Mouse (Mus musculus) left cerebral cortex, postnatal 14 days (tissue): ENCODE measurements around the gene Ldhb. TPM values are rescaled to one million over a fixed set of nuclear protein-coding genes. Genes with fewer than 3 reads are reported as not detected.
A peak's percentile ranks its signal among the peaks of the same experiment; 100 is the strongest.

ENCODE experiments used
- DNase-seq, 2 experiments: peaks; one replicate each; pipeline ENCODE4 v3.0.0; 2021 to 2022; ENCODE audit warnings: low spot score in 2 of 2, mixed read lengths in 1 of 2
- intact Hi-C: fragments of 180-260 bp; cut with DNase I; formaldehyde crosslinking; loops from one replicate; pipeline ENCODE4 v1.15.1; 2025
- long read RNA-seq, 2 experiments: library from polyadenylated mRNA; stranded (forward); transcript quantifications; one replicate each; pipeline ENCODE4 v2.0.0; 2021
- total RNA-seq, 2 experiments: library from RNA; stranded (reverse); gene quantifications; 2 replicates each; pipeline ENCODE4 v1.2.3; 2021

The Ldhb gene
- 100 to 1,000 TPM; 689 to 743 TPM for total RNA-seq
- long read RNA-seq, experiment 1, transcript Ldhb-201 (8 exons, 1,304 nt) = major isoform, 895 of 946 reads
- long read RNA-seq, experiment 1, partial matches to known transcripts = 14 of 946 reads
- long read RNA-seq, experiment 1, other reads (novel, unspliced or antisense) = 37 of 946 reads
- long read RNA-seq, experiment 2, transcript Ldhb-201 (8 exons, 1,304 nt) = major isoform, 671 of 722 reads
- long read RNA-seq, experiment 2, partial matches to known transcripts = 23 of 722 reads
- long read RNA-seq, experiment 2, other reads (novel, unspliced or antisense) = 28 of 722 reads

DNA sequence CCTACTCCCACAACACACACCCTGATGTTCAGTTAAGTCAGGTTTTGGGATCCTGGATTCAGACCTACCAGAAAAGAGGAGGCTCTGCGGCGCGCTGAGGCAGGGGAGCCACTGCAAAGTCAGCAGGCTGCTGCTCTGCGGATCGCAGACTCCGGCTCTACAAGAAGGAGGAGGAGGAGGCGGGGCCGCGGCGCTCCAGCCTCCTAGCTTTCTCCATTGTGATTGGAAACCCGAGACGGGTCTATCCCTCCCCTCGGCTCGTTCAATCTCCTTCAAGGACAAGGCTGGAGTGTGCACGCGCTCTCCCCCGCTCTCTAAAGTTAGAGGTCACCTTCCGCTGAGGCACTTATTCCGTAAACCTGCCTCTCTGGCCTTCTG is at the start of gene Ldhb:
Gene Ldhb (minus strand): TSS at position 173 of the 378 bp plus-strand sequence.
- intact Hi-C loops = loop anchor here (5.0 kb wide), 1 partner anchor 120 kb away; the partner anchor contains the start of genes Golt1b and Recql
- DNase-seq = peak; percentile 95

- no peak for DNase-seq
- intact Hi-C loops = no loop called here
Observed at GRCm38 (mm10) chr6:142555988-142556387, 48.2 kb upstream of the Ldhb start.

DNA sequence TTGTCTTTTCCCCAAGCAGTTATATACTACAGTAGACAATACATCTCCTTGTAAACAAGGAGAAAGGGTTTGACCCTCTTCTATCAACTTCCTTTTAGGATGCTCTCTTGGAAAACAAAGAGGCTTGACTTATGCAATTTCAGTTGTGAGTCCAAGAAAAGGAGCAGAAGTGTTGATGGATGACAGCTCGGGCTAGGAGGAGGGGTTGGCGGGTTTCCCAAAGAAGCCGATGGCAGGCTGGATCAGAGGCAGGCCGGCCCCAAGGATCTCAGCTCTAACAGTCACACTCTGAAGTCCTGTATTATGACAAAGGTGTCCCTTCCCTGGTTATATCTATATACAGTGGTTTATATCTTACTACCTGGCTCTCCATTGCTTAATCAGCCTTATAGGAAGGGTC is 43.7 kb upstream of the Ldhb start:
- intact Hi-C loops = no loop called here
- no peak for DNase-seq

DNA sequence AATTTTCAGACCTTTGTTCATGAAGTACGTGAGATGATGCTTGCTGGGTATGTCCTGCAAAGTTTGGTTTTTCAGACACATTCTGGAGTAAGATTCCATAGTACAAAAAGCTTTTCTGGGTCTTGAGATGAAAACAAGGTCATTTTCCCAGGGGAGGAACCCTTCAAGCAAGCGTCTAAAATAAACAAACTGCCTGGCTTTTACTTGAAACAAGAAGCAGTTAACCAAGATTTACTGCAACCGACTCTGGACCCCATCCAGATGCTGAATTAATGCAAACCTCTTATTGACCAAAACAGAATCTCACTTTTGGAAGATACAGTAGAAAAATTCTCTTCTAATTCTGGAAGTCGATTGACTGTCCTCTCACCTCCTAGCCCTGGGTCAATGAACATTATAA is 43.1 kb upstream of the Ldhb start:
- intact Hi-C loops = no loop called here
- no peak for DNase-seq

- DNase-seq = no peak
- intact Hi-C loops = no loop called here
Observed at GRCm38 (mm10) chr6:142548377-142548776, 40.6 kb upstream of the Ldhb start.

DNA sequence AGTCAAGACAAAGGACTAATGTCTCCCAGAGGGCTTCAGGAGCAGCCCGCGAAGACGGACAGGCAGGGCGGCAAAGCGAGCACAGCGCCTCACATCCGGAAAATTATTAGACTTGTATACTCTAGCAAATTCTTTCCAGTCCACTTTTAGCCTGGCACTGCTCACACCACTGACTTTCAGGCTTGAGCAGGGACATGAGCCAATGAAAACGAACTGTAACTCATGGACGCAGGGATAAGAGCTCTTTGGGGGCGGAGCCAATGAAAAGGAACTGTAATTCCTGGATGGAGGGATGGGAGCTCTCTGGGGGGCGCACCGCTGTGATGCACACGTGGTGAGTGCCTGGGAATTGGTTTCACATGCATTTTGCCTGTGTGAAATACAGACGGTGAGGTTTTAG is 37.4 kb upstream of the Ldhb start:
- intact Hi-C loops = no loop called here
- no peak for DNase-seq

- intact Hi-C loops = no loop called here
- no peak for DNase-seq
Observed at GRCm38 (mm10) chr6:142543648-142544047, 35.9 kb upstream of the Ldhb start.

GRCm38 (mm10) chr6:142542800-142543175 is 35.0 kb upstream of the Ldhb start:
- intact Hi-C loops = no loop called here

DNA sequence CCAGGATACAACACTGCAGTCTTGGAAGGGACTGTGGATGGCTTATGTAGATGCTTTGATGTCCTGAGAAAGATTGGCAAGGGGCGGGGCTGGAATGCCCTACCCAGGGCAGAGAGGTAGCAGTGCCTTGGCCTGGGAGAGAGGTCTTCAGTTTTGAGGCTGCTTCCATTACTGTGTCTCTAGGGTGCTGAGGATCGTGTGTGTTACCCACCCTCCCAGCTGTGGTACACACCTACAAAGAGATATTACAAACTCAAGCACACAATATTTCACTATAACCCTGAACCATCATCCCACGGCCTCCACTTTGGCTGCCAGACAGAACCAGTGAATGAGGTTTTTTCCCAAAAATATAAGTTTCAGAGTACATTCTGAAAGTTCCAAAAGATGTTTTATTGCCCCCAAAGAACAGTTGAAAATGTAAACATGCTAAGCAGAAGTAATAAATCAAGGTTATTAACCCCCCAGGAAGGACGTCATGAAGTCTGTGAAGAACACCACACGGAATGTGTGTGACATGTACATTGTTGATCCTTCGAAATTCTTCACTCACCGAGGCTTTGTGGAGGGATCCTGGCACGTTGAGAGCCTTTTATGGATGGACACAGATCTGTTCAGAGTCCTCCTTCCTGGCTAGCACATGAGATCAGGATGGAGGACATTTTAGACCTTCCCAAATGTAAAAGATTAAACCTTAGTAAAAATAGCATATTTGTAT is 34.5 kb upstream of the Ldhb start:
- DNase-seq = no peak
- intact Hi-C loops = no loop called here

More at GRCm38 (mm10) chr6:142542800-142543175, 35.0 kb upstream of the Ldhb start:
- no peak for DNase-seq

DNA sequence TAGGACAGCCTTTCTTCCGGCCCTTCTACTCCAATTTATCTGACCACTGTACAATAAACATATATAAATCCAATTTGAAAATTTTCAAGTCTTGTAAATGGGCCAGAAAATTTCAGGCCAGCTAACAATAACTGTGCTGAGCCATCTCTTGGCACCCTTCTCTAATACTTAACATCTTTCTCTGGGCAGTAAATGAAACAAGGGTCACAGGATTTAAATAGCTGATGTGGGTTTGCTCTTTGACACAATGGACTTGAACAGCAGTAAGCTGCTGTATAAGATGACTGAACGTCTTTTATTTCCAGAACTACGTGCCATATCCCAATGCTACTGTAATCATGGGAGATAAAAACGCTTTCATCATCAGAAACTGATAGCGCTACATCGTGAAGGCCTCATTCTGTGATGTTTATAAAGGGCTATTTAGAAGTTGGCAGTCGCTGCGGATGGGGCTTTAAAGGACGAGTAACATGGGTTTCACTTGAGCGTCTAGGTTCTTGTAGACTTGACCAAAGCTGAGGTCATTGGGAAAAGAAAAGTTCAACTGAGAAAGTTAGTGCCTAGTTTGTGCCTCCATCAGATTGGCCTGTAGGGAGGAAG is 32.9 kb upstream of the Ldhb start:
- no peak for DNase-seq
- intact Hi-C loops = no loop called here

- no peak for DNase-seq
- intact Hi-C loops = no loop called here
Observed at GRCm38 (mm10) chr6:142540131-142540530, 32.4 kb upstream of the Ldhb start.

DNA sequence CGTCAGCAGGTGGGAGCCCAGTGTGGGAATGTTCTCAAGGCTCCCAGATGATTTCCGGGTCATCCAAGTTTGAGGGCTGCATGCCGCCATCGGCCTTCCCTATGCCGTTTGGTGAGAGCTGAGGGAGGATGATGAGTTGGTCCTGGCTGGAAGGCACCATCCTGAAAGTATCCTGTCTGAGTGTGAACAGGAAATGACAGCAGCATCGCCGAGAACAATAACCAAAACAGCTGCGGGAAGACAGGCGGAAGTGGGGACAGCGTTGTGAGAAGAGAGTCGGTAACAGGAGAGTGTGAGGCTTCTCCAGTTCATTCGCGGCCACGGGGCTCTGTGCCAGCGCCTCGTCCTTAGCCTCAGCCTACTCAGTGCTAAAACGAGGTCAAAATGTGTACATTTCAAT is 30.7 kb upstream of the Ldhb start:
- no peak for DNase-seq
- intact Hi-C loops = no loop called here

DNA sequence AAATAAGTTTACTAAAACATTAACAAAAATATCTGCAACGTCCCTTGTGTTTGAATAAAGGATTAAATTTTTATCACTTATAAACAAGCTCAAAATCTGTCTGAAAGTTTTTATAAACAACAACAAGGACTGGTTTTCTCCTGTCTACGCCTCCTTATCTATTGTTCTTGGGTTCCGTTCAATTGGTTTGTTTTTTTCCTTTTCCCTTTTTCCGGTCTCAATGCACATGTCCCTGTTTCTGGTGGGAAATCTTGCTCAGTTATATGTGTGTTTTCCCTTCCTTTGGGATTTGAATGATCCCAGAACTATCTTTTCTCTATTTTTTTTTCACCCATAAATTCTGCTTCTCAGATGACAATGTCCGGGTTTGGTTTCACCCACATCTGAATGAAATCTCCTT is 25.7 kb upstream of the Ldhb start:
- DNase-seq = no peak
- intact Hi-C loops = no loop called here

DNA sequence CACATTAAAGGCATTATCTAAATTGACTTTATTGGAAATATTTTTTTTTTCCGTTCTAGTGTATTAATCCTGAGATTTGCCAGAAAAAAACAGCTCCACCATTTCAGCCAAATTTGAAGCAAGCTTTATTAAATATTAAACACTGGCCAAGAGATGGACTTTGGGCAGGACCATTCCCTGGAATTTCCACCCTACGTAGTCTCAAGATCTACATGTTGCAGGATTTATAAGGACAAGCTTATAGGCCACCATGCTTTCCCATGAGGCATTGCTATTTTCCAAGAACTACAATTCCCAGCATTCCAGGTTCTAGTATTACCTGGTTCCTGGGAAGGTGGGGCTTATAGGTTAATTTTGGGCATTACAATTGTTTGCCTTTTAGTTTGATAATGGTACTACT is 24.9 kb upstream of the Ldhb start:
- no peak for DNase-seq
- intact Hi-C loops = no loop called here

GRCm38 (mm10) chr6:142532141-142532540 is 24.4 kb upstream of the Ldhb start:
- no peak for DNase-seq
- intact Hi-C loops = no loop called here

DNA sequence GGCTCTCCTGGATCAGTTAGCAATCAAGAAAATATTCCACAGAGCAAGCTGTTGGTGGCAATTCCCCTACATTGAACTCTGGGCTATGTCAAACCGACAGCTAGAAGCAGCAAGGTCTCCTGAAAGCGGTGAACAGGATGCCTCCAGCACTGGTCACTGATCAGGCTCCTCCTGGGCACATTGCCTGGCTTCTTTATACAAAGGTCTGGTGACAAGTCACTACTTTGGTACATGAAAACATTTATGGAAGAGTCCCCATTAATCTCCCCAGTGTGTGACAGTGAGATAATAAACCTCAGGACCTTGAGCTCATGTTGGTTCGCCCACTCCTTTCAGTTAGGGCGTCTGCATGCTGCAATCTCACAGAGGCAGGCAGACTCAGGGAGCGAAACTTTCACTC is 22.6 kb upstream of the Ldhb start:
- intact Hi-C loops = no loop called here
- DNase-seq = no peak

- DNase-seq = no peak
- intact Hi-C loops = no loop called here
Observed at GRCm38 (mm10) chr6:142529680-142530079, 21.9 kb upstream of the Ldhb start.

- intact Hi-C loops = no loop called here
- no peak for DNase-seq
Observed at GRCm38 (mm10) chr6:142527931-142528562, 20.3 kb upstream of the Ldhb start.

- intact Hi-C loops = loop anchor here (1.0 kb wide), 1 partner anchor 211 kb away; no protein-coding TSS in a partner anchor
- DNase-seq = peak; percentile 75 to 82
Observed at GRCm38 (mm10) chr6:142524635-142525308, 17.0 kb upstream of the Ldhb start.
